ENCODE assay signal across 14 mouse cellular contexts in genomic region chr10:125290320-125290719, GRCm38 (mm10).
"Had no signal": no experiment of that assay in that cellular context is flagged by ENCODE, and none has a peak within 500 bp of the region (broad histone marks: within the 10 kb centered on the region; RNA-seq: fewer than 3 reads in every experiment).

No protein-coding gene starts in this region.

- H3K4me3 ChIP-seq: liver, embryonic 12.5 days; megakaryocyte, embryonic 14.5 days; midbrain, embryonic 13.5 days; midbrain, embryonic 15.5 days; neural tube, embryonic 12.5 days had no signal

- H3K27me3 ChIP-seq: liver, embryonic 12.5 days; megakaryocyte, embryonic 14.5 days; midbrain, embryonic 13.5 days; midbrain, embryonic 15.5 days; neural tube, embryonic 12.5 days had no signal

- DNase-seq: lung, adult 18-20 months; lung, embryonic 14.5 days; lung, postnatal 10 days; lung, postnatal 4 days; right cerebral cortex, postnatal 14 days; right cerebral cortex, postnatal 4 days; spleen, adult 18-20 months; thymus, postnatal 36 days had no signal

- ATAC-seq: liver, embryonic 12.5 days; midbrain, embryonic 13.5 days; midbrain, embryonic 15.5 days had no signal

- H3K27ac ChIP-seq: liver, embryonic 12.5 days; liver, embryonic 14.5 days; midbrain, embryonic 13.5 days; midbrain, embryonic 15.5 days; neural tube, embryonic 12.5 days had no signal

- H3K36me3 ChIP-seq: liver, embryonic 12.5 days; midbrain, embryonic 15.5 days; neural tube, embryonic 12.5 days had no signal

- H3K4me1 ChIP-seq: liver, embryonic 12.5 days; megakaryocyte, embryonic 14.5 days; midbrain, embryonic 13.5 days; midbrain, embryonic 15.5 days; neural tube, embryonic 12.5 days had no signal
